Mouse (Mus musculus): ENCODE measurements around the gene Msi2. TPM values are rescaled to one million over a fixed set of nuclear protein-coding genes. Genes with fewer than 3 reads are reported as not detected.

Msi2 gene
- polyA plus RNA-seq, 1 experiment = 18.3 TPM

- TF ChIP-seq GATA1 (IDR thresholded peaks at IDR 0.05; ENCODE audit: low read length) = peak; percentile 8
Observed at GRCm38 (mm10) chr11:88603366-88603765, 114.9 kb downstream of the Msi2 start.

- no peak for TF ChIP-seq GATA1 (IDR thresholded peaks at IDR 0.05; ENCODE audit: low read length)
Observed at GRCm38 (mm10) chr11:88602471-88603120, 115.7 kb downstream of the Msi2 start.

GRCm38 (mm10) chr11:88600194-88600593, 118.1 kb downstream of the Msi2 start:
- no peak for TF ChIP-seq GATA1 (IDR thresholded peaks at IDR 0.05; ENCODE audit: low read length)

GRCm38 (mm10) chr11:88599332-88600130, 118.8 kb downstream of the Msi2 start:
- TF ChIP-seq GATA1 (IDR thresholded peaks at IDR 0.05; ENCODE audit: low read length) = no peak

- no peak for TF ChIP-seq GATA1 (IDR thresholded peaks at IDR 0.05; ENCODE audit: low read length)
Observed at GRCm38 (mm10) chr11:88598848-88599175, 119.5 kb downstream of the Msi2 start.

- TF ChIP-seq GATA1 (IDR thresholded peaks at IDR 0.05; ENCODE audit: low read length) = no peak
Observed at GRCm38 (mm10) chr11:88598150-88598847, 120.0 kb downstream of the Msi2 start.

- TF ChIP-seq GATA1 (IDR thresholded peaks at IDR 0.05; ENCODE audit: low read length) = no peak
Observed at GRCm38 (mm10) chr11:88595616-88596015, 122.7 kb downstream of the Msi2 start.

GRCm38 (mm10) chr11:88594804-88595611, 123.3 kb downstream of the Msi2 start:
- TF ChIP-seq GATA1 (IDR thresholded peaks at IDR 0.05; ENCODE audit: low read length) = no peak

- no peak for TF ChIP-seq GATA1 (IDR thresholded peaks at IDR 0.05; ENCODE audit: low read length)
Observed at GRCm38 (mm10) chr11:88594010-88594409, 124.3 kb downstream of the Msi2 start.

GRCm38 (mm10) chr11:88592099-88592498, 126.2 kb downstream of the Msi2 start:
- no peak for TF ChIP-seq GATA1 (IDR thresholded peaks at IDR 0.05; ENCODE audit: low read length)

GRCm38 (mm10) chr11:88590647-88591046, 127.7 kb downstream of the Msi2 start:
- no peak for TF ChIP-seq GATA1 (IDR thresholded peaks at IDR 0.05; ENCODE audit: low read length)

GRCm38 (mm10) chr11:88589641-88590040, 128.7 kb downstream of the Msi2 start:
- no peak for TF ChIP-seq GATA1 (IDR thresholded peaks at IDR 0.05; ENCODE audit: low read length)

GRCm38 (mm10) chr11:88588688-88589210, 129.6 kb downstream of the Msi2 start:
- TF ChIP-seq GATA1 (IDR thresholded peaks at IDR 0.05; ENCODE audit: low read length) = no peak

GRCm38 (mm10) chr11:88587710-88588109, 130.6 kb downstream of the Msi2 start:
- no peak for TF ChIP-seq GATA1 (IDR thresholded peaks at IDR 0.05; ENCODE audit: low read length)

GRCm38 (mm10) chr11:88585880-88586279, 132.4 kb downstream of the Msi2 start:
- no peak for TF ChIP-seq GATA1 (IDR thresholded peaks at IDR 0.05; ENCODE audit: low read length)

Measured in G1E-ER4 (cell line).